Mouse (Mus musculus) gastrocnemius, postnatal 10 days (tissue): ENCODE measurements at regions not wholly inside any gene's neighbourhood (a gene's known extent, or its start where the extent isn't known, plus 50 kb on each side); places are given as distances from the start of the nearest gene placed in this dataset.

Experiments used
- DNase-seq: peaks from one replicate; pipeline ENCODE4 v3.0.0; 2021; ENCODE audit warnings: mixed read lengths

GRCm38 (mm10) chr8:8482707-8483480 is 178.1 kb downstream of the Efnb2 start:
- DNase-seq = peak; percentile 28

- no peak for DNase-seq
Observed at GRCm38 (mm10) chr8:8477456-8477855, 183.6 kb downstream of the Efnb2 start.

GRCm38 (mm10) chr8:8468552-8468951 is 192.5 kb downstream of the Efnb2 start:
- DNase-seq = no peak

GRCm38 (mm10) chr8:8466526-8467244 is 194.4 kb downstream of the Efnb2 start:
- no peak for DNase-seq

GRCm38 (mm10) chr8:8462455-8462854 is 198.6 kb downstream of the Efnb2 start:
- no peak for DNase-seq

GRCm38 (mm10) chr8:8457536-8457935 is 203.5 kb downstream of the Efnb2 start:
- no peak for DNase-seq

GRCm38 (mm10) chr8:8453944-8454343 is 207.1 kb downstream of the Efnb2 start:
- no peak for DNase-seq

GRCm38 (mm10) chr8:8452226-8452625 is 208.8 kb downstream of the Efnb2 start:
- DNase-seq = no peak

- DNase-seq = no peak
Observed at GRCm38 (mm10) chr8:8448911-8449310, 212.1 kb downstream of the Efnb2 start.

GRCm38 (mm10) chr8:8441568-8441967 is 219.5 kb downstream of the Efnb2 start:
- DNase-seq = no peak

- no peak for DNase-seq
Observed at GRCm38 (mm10) chr8:8440903-8441302, 220.1 kb downstream of the Efnb2 start.

- no peak for DNase-seq
Observed at GRCm38 (mm10) chr8:8426201-8426600, 234.8 kb downstream of the Efnb2 start.

- DNase-seq = no peak
Observed at GRCm38 (mm10) chr8:8423443-8423842, 237.6 kb downstream of the Efnb2 start.

GRCm38 (mm10) chr8:8421713-8422112 is 239.3 kb downstream of the Efnb2 start:
- peak; percentile 8 for DNase-seq

GRCm38 (mm10) chr8:8419360-8420330 is 241.4 kb downstream of the Efnb2 start:
- no peak for DNase-seq

GRCm38 (mm10) chr8:8418929-8419328 is 242.1 kb downstream of the Efnb2 start:
- DNase-seq = no peak

GRCm38 (mm10) chr8:8418525-8418924 is 242.5 kb downstream of the Efnb2 start:
- DNase-seq = no peak

GRCm38 (mm10) chr8:8416092-8416701 is 244.8 kb downstream of the Efnb2 start:
- no peak for DNase-seq

- DNase-seq = no peak
Observed at GRCm38 (mm10) chr8:8407357-8407756, 253.7 kb downstream of the Efnb2 start.

- no peak for DNase-seq
Observed at GRCm38 (mm10) chr8:8403410-8403809, 257.6 kb downstream of the Efnb2 start.

- no peak for DNase-seq
Observed at GRCm38 (mm10) chr8:8392303-8392702, 268.7 kb downstream of the Efnb2 start.

- DNase-seq = no peak
Observed at GRCm38 (mm10) chr8:8391321-8391720, 269.7 kb downstream of the Efnb2 start.
